In the genomic region with DNA sequence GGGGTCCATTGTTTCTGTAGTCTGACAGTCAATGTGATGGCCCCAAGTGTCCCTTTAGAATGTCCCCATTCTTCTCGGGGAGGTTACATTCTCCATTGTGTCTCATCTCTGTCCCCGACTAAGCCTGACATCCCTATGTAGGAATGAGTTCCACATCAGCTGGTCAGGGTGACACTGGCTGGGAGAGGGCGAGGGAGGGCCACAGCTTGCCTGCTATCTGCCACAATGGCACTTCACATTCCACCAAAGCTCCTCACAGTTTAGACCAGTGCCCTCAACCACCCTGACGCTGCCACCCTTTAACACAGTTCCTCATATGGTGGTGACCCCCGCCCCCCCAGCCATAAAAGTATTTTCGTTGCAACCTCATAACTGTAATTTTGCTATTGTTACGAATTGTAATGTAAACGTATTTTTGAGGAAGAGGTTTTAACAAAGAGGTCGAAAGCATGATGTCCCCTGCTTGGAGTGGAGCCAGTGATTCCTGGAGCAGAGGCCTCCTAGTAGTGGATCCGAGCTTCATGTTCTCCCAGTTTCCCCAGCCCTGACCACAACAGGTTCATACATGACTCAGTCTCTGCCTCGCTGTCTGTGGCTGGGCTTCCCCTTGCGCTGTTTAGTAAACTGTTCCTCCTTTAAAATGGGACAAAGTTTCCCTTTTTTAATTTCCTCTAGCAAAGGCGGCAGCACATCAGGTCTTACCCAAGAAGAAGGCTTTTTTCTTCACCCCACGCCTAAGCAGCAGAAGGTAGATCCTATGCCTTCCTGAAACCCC, we compare ENCODE assay signal across 9 mouse cellular contexts. TPM values are rescaled to one million over a fixed set of nuclear protein-coding genes. Genes with fewer than 3 reads are reported as not detected.
DNase-seq lines count a peak whose midpoint lies in the region; ATAC-seq and TF ChIP-seq lines count a peak whose summit lies in the region.
"Had no signal": no experiment of that assay in that cellular context is flagged by ENCODE, and none has a peak within 500 bp of the region (broad histone marks: within the 10 kb centered on the region; RNA-seq: fewer than 3 reads in every experiment).

No protein-coding gene starts in this region.

- ATAC-seq in frontal cortex, adult (ENCODE audit: low TSS enrichment) = peak; percentile 42; the same call in 1 of the 2 replicates
- no peak for ATAC-seq in inflammation-experienced regulatory T-cells, adult 6 months

- H3K36me3 ChIP-seq in CH12.LX (replicated peaks in 1 of 2; ENCODE audit: control insufficient read depth in 1 of 2, insufficient read depth in 1 of 2, low read length in 1 of 2) = peaks cover 0 to 16% of the 10 kb centered on the region in 2 experiments

- intact Hi-C loops in left cerebral cortex, postnatal 10 days (cut with DNase I) = loop anchor here (5.0 kb wide), 1 partner anchor 45 kb away; no protein-coding TSS in a partner anchor
- intact Hi-C loops in left cerebral cortex, postnatal 36 days (cut with DNase I) = loop anchor here (5.0 kb wide), 1 partner anchor 45 kb away; no protein-coding TSS in a partner anchor

- TF ChIP-seq RAD21 in CH12.LX (IDR thresholded peaks at IDR 0.05; ENCODE audit: low read depth, low read length) = no peak; the same call in 1 of the 2 replicates

- H3K9me3 ChIP-seq in CH12.LX (replicated peaks; ENCODE audit: low read length) = no peaks in the 10 kb centered on the region

- H3K79me2 ChIP-seq in CH12.LX (replicated peaks; ENCODE audit: control insufficient read depth, extremely low read depth, insufficient read depth, poor library complexity, severe bottlenecking) = no peaks in the 10 kb centered on the region

- TF ChIP-seq POLR2A in CH12.LX (IDR thresholded peaks at IDR 0.05; ENCODE audit: low read depth, low read length) = no peak

- dilution Hi-C loops in CH12.LX (cut with MboI; ENCODE audit: extremely low pct_ligation_motif_present, extremely low pct_unique_long_range_greater_than_20kb, low sequenced_read_pairs) = no loop called here

- H3K4me2 ChIP-seq in CH12.LX (ENCODE audit: insufficient read depth, low read depth, poor library complexity, severe bottlenecking) = peak overlapping the region; percentile 56

- TF ChIP-seq CTCF in CH12.LX (conservative IDR thresholded peaks at IDR 0.05 in 1 of 2, IDR thresholded peaks at IDR 0.05 in 1 of 2; ENCODE audit: low read depth in 2 of 2, low read length in 2 of 2) = no peak

- H3K27ac ChIP-seq in CH12.LX (ENCODE audit: insufficient read depth, low read depth) = peak overlapping the region; percentile 67

- H3K9ac ChIP-seq in CH12.LX (ENCODE audit: insufficient read depth, low read depth) = peak overlapping the region; percentile 7

- H3K4me3 ChIP-seq in CH12.LX (replicated peaks in 1 of 3; ENCODE audit: low read depth in 2 of 3, low read length in 2 of 3, poor library complexity in 1 of 3) = peak overlapping the region in 1 of 3 experiments; percentile 2

- H3K4me1 ChIP-seq in CH12.LX (ENCODE audit: control insufficient read depth in 1 of 2, insufficient read depth in 2 of 2) = peaks cover 53 to 86% of the 10 kb centered on the region in 2 experiments

- DNase-seq in frontal cortex, postnatal 36 days (ENCODE audit: low spot score in 2 of 2) = no peak
- peak; percentile 14 to 47 for DNase-seq in left cerebral cortex, postnatal 10 days (ENCODE audit: extremely low spot score in 1 of 2, low spot score in 2 of 2)
- no peak for DNase-seq in left cerebral cortex, postnatal 36 days (ENCODE audit: low spot score in 2 of 2)
- DNase-seq in CH12.LX (ENCODE audit: extremely low read depth) = peak; percentile 87
- peak; percentile 37 for DNase-seq in lung, postnatal 10 days
- DNase-seq in MN1 (ENCODE audit: low spot score) = no peak
- DNase-seq: thymus, adult 18-20 months had no signal

- no peaks in the 10 kb centered on the region for H3K27me3 ChIP-seq in CH12.LX (replicated peaks)

- TF ChIP-seq EP300 in CH12.LX (IDR thresholded peaks at IDR 0.05; ENCODE audit: low read length) = peak; percentile 98

- in situ Hi-C loops in CH12.LX (cut with MboI; ENCODE audit: low pct_ligation_motif_present, low pct_unique_long_range_greater_than_20kb, low sequenced_read_pairs) = loop anchor here (5.0 kb wide), 1 partner anchor 45 kb away; no protein-coding TSS in a partner anchor

TF ChIP-seq in CH12.LX, 34 proteins besides CTCF, POLR2A, EP300 and RAD21:
- no peak for TF ChIP-seq NELFE (IDR thresholded peaks at IDR 0.05; ENCODE audit: low read depth, low read length)
- TF ChIP-seq GABPA (IDR thresholded peaks at IDR 0.05; ENCODE audit: insufficient replicate concordance, low read depth, low read length) = no peak
- peak; percentile 91 for TF ChIP-seq ETS1 (conservative IDR thresholded peaks at IDR 0.05; ENCODE audit: low read depth, low read length)
- TF ChIP-seq POLR2AphosphoS2 (IDR thresholded peaks at IDR 0.05; ENCODE audit: low read depth, low read length) = no peak
- TF ChIP-seq BHLHE40 (IDR thresholded peaks at IDR 0.05; ENCODE audit: low read depth, low read length) = peak; percentile 72; the same call in 1 of the 2 replicates
- no peak for TF ChIP-seq ZKSCAN1 (IDR thresholded peaks at IDR 0.05; ENCODE audit: borderline replicate concordance, low read depth, low read length)
- TF ChIP-seq SMC3 (IDR thresholded peaks at IDR 0.05; ENCODE audit: low read depth, low read length) = no peak; the same call in 1 of the 2 replicates
- TF ChIP-seq E2F4 (IDR thresholded peaks at IDR 0.05; ENCODE audit: insufficient replicate concordance, low read depth, low read length) = no peak
- TF ChIP-seq MAFK (IDR thresholded peaks at IDR 0.05; ENCODE audit: insufficient replicate concordance, low read length) = no peak
- no peak for TF ChIP-seq KAT2A (IDR thresholded peaks at IDR 0.05; ENCODE audit: insufficient replicate concordance, low read length)
- no peak for TF ChIP-seq MXI1 (IDR thresholded peaks at IDR 0.05; ENCODE audit: low read depth, low read length)
- no peak for TF ChIP-seq UBTF (IDR thresholded peaks at IDR 0.05; ENCODE audit: low read depth, low read length)
- TF ChIP-seq TCF12 (IDR thresholded peaks at IDR 0.05; ENCODE audit: low read depth, low read length) = peak; percentile 86
- no peak for TF ChIP-seq USF2 (conservative IDR thresholded peaks at IDR 0.05; ENCODE audit: low read depth, low read length)
- no peak; the same call in 1 of the 2 replicates for TF ChIP-seq ZNF384 (IDR thresholded peaks at IDR 0.05; ENCODE audit: low read depth, low read length)
- no peak for TF ChIP-seq ZMIZ1 (IDR thresholded peaks at IDR 0.05; ENCODE audit: low read depth, low read length)
- TF ChIP-seq ELF1 (IDR thresholded peaks at IDR 0.05; ENCODE audit: low read depth, low read length) = peak; percentile 15; the same call in 1 of the 2 replicates
- TF ChIP-seq CHD1 (IDR thresholded peaks at IDR 0.05; ENCODE audit: low read depth, low read length) = no peak
- no peak for TF ChIP-seq MAX (IDR thresholded peaks at IDR 0.05; ENCODE audit: low read length)
- no peak; the same call in 1 of the 2 replicates for TF ChIP-seq MAZ (IDR thresholded peaks at IDR 0.05; ENCODE audit: low read depth, low read length)
- peak; percentile 65 for TF ChIP-seq JUN (IDR thresholded peaks at IDR 0.05; ENCODE audit: insufficient read depth, low read depth, low read length)
- TF ChIP-seq PAX5 (IDR thresholded peaks at IDR 0.05; ENCODE audit: low read length) = no peak
- peak; percentile 98 for TF ChIP-seq RCOR1 (conservative IDR thresholded peaks at IDR 0.05; ENCODE audit: low read depth, low read length)
- TF ChIP-seq USF1 (IDR thresholded peaks at IDR 0.05; ENCODE audit: low read depth, low read length) = no peak
- TF ChIP-seq MEF2A (IDR thresholded peaks at IDR 0.05; ENCODE audit: borderline replicate concordance, low read depth, low read length) = peak; percentile 87
- TF ChIP-seq SIN3A (IDR thresholded peaks at IDR 0.05; ENCODE audit: low read length) = no peak; the same call in 1 of the 2 replicates
- no peak for TF ChIP-seq HCFC1 (IDR thresholded peaks at IDR 0.05; ENCODE audit: low read depth, low read length)
- TF ChIP-seq JUND (conservative IDR thresholded peaks at IDR 0.05; ENCODE audit: low read depth, low read length) = peak; percentile 91
- 0 out of 2 replicates have a peak, but pooled peaks have one; percentile 29 for TF ChIP-seq MYC (IDR thresholded peaks at IDR 0.05; ENCODE audit: low read depth, low read length)
- peak; percentile 60; the same call in 1 of the 2 replicates for TF ChIP-seq CHD2 (IDR thresholded peaks at IDR 0.05; ENCODE audit: low read length)
- TF ChIP-seq TBP (conservative IDR thresholded peaks at IDR 0.05; ENCODE audit: low read depth, low read length) = peak; percentile 60
- no peak for TF ChIP-seq ZC3H11A (IDR thresholded peaks at IDR 0.05; ENCODE audit: low read depth, low read length)
- TF ChIP-seq IRF4 (IDR thresholded peaks at IDR 0.05; ENCODE audit: low read depth, low read length) = peak; percentile 98
- TF ChIP-seq NRF1 (IDR thresholded peaks at IDR 0.05; ENCODE audit: low read depth, low read length) = no peak
TF ChIP-seq in CH12.LX: peak in this region for 12.

RNA-seq across cellular contexts. Expression of gene St6gal1, which starts 47.4 kb away (rescaled TPM):
- total RNA-seq in left cerebral cortex, postnatal 10 days (2021) = 10 to 100 TPM; 10.3 to 12.0 TPM
- 10 to 100 TPM; 15.5 to 17.3 TPM for total RNA-seq in left cerebral cortex, postnatal 36 days (2021)
- total RNA-seq in CH12.LX (2012; rRNA removed) (60.6 and 64.5 TPM in 2 replicates), CH12.LX (2014; rRNA removed) (56.8 and 67.8 TPM in 2 replicates)
- 156 and 168 TPM in 2 replicates for polyA plus RNA-seq in CH12.LX (2012; ENCODE audit: insufficient read length, low read depth)
- 10 to 100 TPM; 24.7 to 67.7 (median 66.3) TPM for polyA plus RNA-seq in inflammation-experienced regulatory T-cells, adult 6 months (2017; shearing (Covaris generic))

Comparison
In these comparisons a context has a peak if more than half of its experiments do, and no peak if none do; other contexts are left out.
1. DNase-seq: peak in left cerebral cortex, postnatal 10 days (2 of 2), CH12.LX (single experiment) and lung, postnatal 10 days (single experiment); none in frontal cortex, postnatal 36 days (0 of 2), left cerebral cortex, postnatal 36 days (0 of 2) and MN1 (single experiment).